In genomic region chr12:98668132-98668814, GRCm38 (mm10) we compare ENCODE assay signal across 8 mouse cellular contexts. TPM values are rescaled to one million over a fixed set of nuclear protein-coding genes. Genes with fewer than 3 reads are reported as not detected.
DNase-seq lines count a peak whose midpoint lies in the region; ATAC-seq and TF ChIP-seq lines count a peak whose summit lies in the region.

No protein-coding gene starts in this region.

- DNase-seq in forebrain, embryonic 14.5 days (ENCODE audit: low spot score), result peak; percentile 71
- DNase-seq in adrenal gland, postnatal 25 days, result peak; percentile 79
- DNase-seq in heart, adult 2 months, result peak; percentile 58 to 67
- DNase-seq in kidney, postnatal 4 days, result peak; percentile 67 to 74
- peak; percentile 71 for DNase-seq in lung, postnatal 14 days
- no peak for DNase-seq in embryo, embryonic 10.5 days (ENCODE audit: low spot score)

- no peaks in the 10 kb centered on the region for H3K27me3 ChIP-seq in forebrain, embryonic 14.5 days (replicated peaks; ENCODE audit: control insufficient read depth, insufficient read depth, low read length)
- no peaks in the 10 kb centered on the region for H3K27me3 ChIP-seq in forebrain, embryonic 12.5 days
- H3K27me3 ChIP-seq in heart, adult 2 months (ENCODE audit: control insufficient read depth, insufficient read depth, low read length), result no peaks in the 10 kb centered on the region
- no peaks in the 10 kb centered on the region for H3K27me3 ChIP-seq in hindbrain, embryonic 12.5 days

- peak; percentile 50 for ATAC-seq in forebrain, embryonic 14.5 days
- no peak for ATAC-seq in forebrain, embryonic 12.5 days (ENCODE audit: low FRiP score)
- no peak for ATAC-seq in hindbrain, embryonic 12.5 days (ENCODE audit: low FRiP score)

- H3K9me3 ChIP-seq in forebrain, embryonic 14.5 days (replicated peaks; ENCODE audit: control insufficient read depth, low read length), result no peaks in the 10 kb centered on the region
- H3K9me3 ChIP-seq in forebrain, embryonic 12.5 days, result no peaks in the 10 kb centered on the region
- no peaks in the 10 kb centered on the region for H3K9me3 ChIP-seq in hindbrain, embryonic 12.5 days (replicated peaks)

- H3K36me3 ChIP-seq in forebrain, embryonic 14.5 days (ENCODE audit: control insufficient read depth, insufficient read depth, low read length), result peaks cover 25% of the 10 kb centered on the region
- peaks cover 18% of the 10 kb centered on the region for H3K36me3 ChIP-seq in forebrain, embryonic 12.5 days (replicated peaks)
- peaks cover 2% of the 10 kb centered on the region; the same call in 1 of the 2 replicates for H3K36me3 ChIP-seq in heart, adult 2 months (ENCODE audit: control insufficient read depth, insufficient read depth, low read length)
- peaks cover 11% of the 10 kb centered on the region for H3K36me3 ChIP-seq in hindbrain, embryonic 12.5 days

- no peak overlapping the region for H3K4me2 ChIP-seq in forebrain, embryonic 14.5 days (ENCODE audit: low read length)
- no peak overlapping the region for H3K4me2 ChIP-seq in forebrain, embryonic 12.5 days
- no peak overlapping the region for H3K4me2 ChIP-seq in hindbrain, embryonic 12.5 days (replicated peaks)

- WGBS in forebrain, embryonic 14.5 days, result 62% methylated on average over 10 of the region's 10 CpGs
- WGBS in forebrain, embryonic 12.5 days, result 85% methylated on average over 10 of the region's 10 CpGs
- WGBS in heart, adult 2 months, result 25% methylated on average over 10 of the region's 10 CpGs
- 86% methylated on average over 10 of the region's 10 CpGs for WGBS in hindbrain, embryonic 12.5 days

- no peaks in the 10 kb centered on the region for H3K79me2 ChIP-seq in heart, adult 2 months (replicated peaks; ENCODE audit: control insufficient read depth, insufficient read depth, low read length)

- no peak overlapping the region for H3K4me3 ChIP-seq in forebrain, embryonic 14.5 days (ENCODE audit: low read depth, low read length)
- no peak overlapping the region for H3K4me3 ChIP-seq in forebrain, embryonic 12.5 days (replicated peaks)
- no peak overlapping the region for H3K4me3 ChIP-seq in heart, adult 2 months
- H3K4me3 ChIP-seq in hindbrain, embryonic 12.5 days, result no peak overlapping the region

- H3K4me1 ChIP-seq in forebrain, embryonic 14.5 days (ENCODE audit: control insufficient read depth, insufficient read depth, low read length), result no peaks in the 10 kb centered on the region
- no peaks in the 10 kb centered on the region for H3K4me1 ChIP-seq in forebrain, embryonic 12.5 days
- H3K4me1 ChIP-seq in heart, adult 2 months (ENCODE audit: control insufficient read depth, insufficient read depth, low read length), result peaks cover 6% of the 10 kb centered on the region
- no peaks in the 10 kb centered on the region for H3K4me1 ChIP-seq in hindbrain, embryonic 12.5 days

- no peak for TF ChIP-seq EP300 in heart, adult 2 months (IDR thresholded peaks at IDR 0.05; ENCODE audit: insufficient read depth, low read depth, low read length)

- no peak overlapping the region for H3K27ac ChIP-seq in forebrain, embryonic 14.5 days (ENCODE audit: low read depth, low read length)
- no peak overlapping the region for H3K27ac ChIP-seq in forebrain, embryonic 12.5 days
- peak overlapping the region; percentile 16; the same call in 1 of the 2 replicates for H3K27ac ChIP-seq in heart, adult 2 months
- no peak overlapping the region for H3K27ac ChIP-seq in hindbrain, embryonic 12.5 days

- intact Hi-C loops in heart, adult 2 months (cut with DNase I), result no loop called here

- no peak for TF ChIP-seq CTCF in heart, adult 2 months (IDR thresholded peaks at IDR 0.05)

- TF ChIP-seq POLR2A in heart, adult 2 months (IDR thresholded peaks at IDR 0.05; ENCODE audit: insufficient read depth, low read depth, low read length), result no peak

- H3K9ac ChIP-seq in forebrain, embryonic 14.5 days (ENCODE audit: low read length), result no peak overlapping the region
- no peak overlapping the region for H3K9ac ChIP-seq in forebrain, embryonic 12.5 days
- no peak overlapping the region for H3K9ac ChIP-seq in heart, adult 2 months (ENCODE audit: low read depth, low read length)
- no peak overlapping the region for H3K9ac ChIP-seq in hindbrain, embryonic 12.5 days

RNA-seq across cellular contexts. Expression of gene Spata7, which starts 40.3 kb away (rescaled TPM):
- polyA plus RNA-seq in forebrain, embryonic 14.5 days (2014; fragmentation: Nextera tagmentation; extraction: Ambion mirVana), result 24.5 and 28.3 TPM in 2 replicates
- polyA plus RNA-seq in forebrain, embryonic 12.5 days (2016; fragmentation: Nextera tagmentation; extraction: Ambion mirVana), result 24.8 and 25.8 TPM in 2 replicates
- 11.9 and 13.7 TPM in 2 replicates for total RNA-seq in adrenal gland, postnatal 25 days (2021)
- 1 to 10 TPM; 5.2 to 6.5 TPM for total RNA-seq in heart, adult 2 months (2021)
- 2.2 and 3.0 TPM in 2 replicates for polyA plus RNA-seq in heart, adult 2 months (2012; rRNA removed)
- polyA plus RNA-seq in hindbrain, embryonic 12.5 days (2016; fragmentation: Nextera tagmentation; extraction: Ambion mirVana), result 27.1 and 27.4 TPM in 2 replicates
